Mouse (Mus musculus) intestine, embryonic 14.5 days (tissue): Measurements from ENCODE around the gene Slc26a10. TPM values are rescaled to one million over a fixed set of nuclear protein-coding genes. Genes with fewer than 3 reads are reported as not detected.
A peak's percentile ranks its signal among the peaks of the same experiment; 100 is the strongest.

Source experiments
- ATAC-seq: fragments of 200-750 bp; cut with Nextera tagmentation; replicated peaks from 2 replicates; pipeline ENCODE4 v1.8.0; 2017; ENCODE audit warnings: low read depth, moderate number of reproducible peaks, moderate TSS enrichment, moderate library complexity; ENCODE audit not compliant: low FRiP score, low TSS enrichment
- DNase-seq: peaks from one replicate; pipeline ENCODE4 v3.0.0-alpha.2; 2018; ENCODE audit warnings: low spot score
- H3K27ac ChIP-seq: fragments of 300-500 bp; sonication (generic); 2 replicates; pipeline ENCODE4 v1.5.1; 2014; ENCODE audit warnings: low read depth, mild to moderate bottlenecking, control low read depth
- H3K27me3 ChIP-seq: fragments of 300-500 bp; sonication (generic); replicated peaks from 2 replicates; pipeline ENCODE4 v1.6.1; 2014; ENCODE audit warnings: low read length, control low read depth; ENCODE audit not compliant: control insufficient read depth, insufficient read depth
- H3K36me3 ChIP-seq: fragments of 300-500 bp; sonication (generic); 2 replicates; pipeline ENCODE4 v1.6.1; 2014; ENCODE audit warnings: low read length, control low read depth; ENCODE audit not compliant: control insufficient read depth, insufficient read depth
- H3K4me1 ChIP-seq: fragments of 300-500 bp; sonication (generic); replicated peaks from 2 replicates; pipeline ENCODE4 v1.6.1; 2014; ENCODE audit warnings: low read length, control low read depth, mixed read lengths; ENCODE audit not compliant: control insufficient read depth, insufficient read depth
- H3K4me2 ChIP-seq: fragments of 300-500 bp; sonication (generic); 2 replicates; pipeline ENCODE4 v1.6.1; 2014; ENCODE audit warnings: low read length
- H3K4me3 ChIP-seq: fragments of 300-500 bp; sonication (generic); 2 replicates; pipeline ENCODE4 v1.5.1; 2014; ENCODE audit warnings: low read depth, low read length, control low read depth, mixed read lengths
- H3K9ac ChIP-seq: fragments of 300-500 bp; sonication (generic); 2 replicates; pipeline ENCODE4 v1.6.1; 2014; ENCODE audit warnings: mild to moderate bottlenecking, low read length
- H3K9me3 ChIP-seq: fragments of 300-500 bp; sonication (generic); 2 replicates; pipeline ENCODE4 v1.6.1; 2016; ENCODE audit warnings: low read length, control low read depth; ENCODE audit not compliant: control insufficient read depth
- WGBS: fragments of 180-500 bp; shearing (Covaris S2); extraction: QIAGEN DNeasy Blood & Tissue Kit; methylation state at CpG from one replicate; pipeline ENCODE4 v1.1.7; 2014; 5-methylcytosine and 5-hydroxymethylcytosine counted together
- polyA plus RNA-seq: library from polyadenylated mRNA; unstranded; fragments of >200 nt; fragmentation: Nextera tagmentation; extraction: Ambion mirVana; gene quantifications from 2 replicates; pipeline ENCODE4 v1.2.1, GENCODE M21; 2014

Gene Slc26a10
- polyA plus RNA-seq, 1 experiment from 2014 or later = 1.3 TPM

DNA sequence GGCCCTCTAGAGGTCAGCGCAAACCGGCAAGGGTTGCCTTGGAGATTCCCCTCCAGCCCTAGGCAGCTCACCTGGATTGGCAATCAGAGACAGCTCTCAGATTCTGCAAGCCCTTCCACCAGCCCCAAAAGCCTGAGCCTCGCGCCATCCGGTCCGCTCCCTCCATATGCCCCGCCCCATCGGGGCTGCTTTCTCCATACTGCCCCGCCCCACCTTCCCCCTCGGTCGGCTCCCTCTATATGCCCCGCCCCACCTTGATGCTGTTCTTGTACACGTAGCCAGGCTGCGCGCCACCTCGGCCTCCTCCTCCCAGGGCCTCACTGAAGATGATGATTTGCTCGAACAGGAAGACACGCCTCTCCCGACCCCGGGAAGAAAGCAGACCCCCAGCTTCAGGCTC lies 3.3 kb upstream of the Slc26a10 start:
- H3K36me3 ChIP-seq = peaks cover 27% of the 10 kb centered on the region
- ATAC-seq (peak; percentile 17; the same call in 1 of the 2 replicates), DNase-seq (peak; percentile 52)
- no peak overlapping the region for H3K4me3 ChIP-seq
- H3K9me3 ChIP-seq = no peaks in the 10 kb centered on the region
- no peak overlapping the region for H3K9ac ChIP-seq
- no peak overlapping the region for H3K27ac ChIP-seq
- H3K4me1 ChIP-seq = peaks cover 14% of the 10 kb centered on the region
- WGBS = 15% methylated on average over 20 of the region's 20 CpGs
- H3K4me2 ChIP-seq = peak overlapping the region; percentile 21
- H3K27me3 ChIP-seq = peaks cover 31% of the 10 kb centered on the region

- no peaks in the 10 kb centered on the region for H3K9me3 ChIP-seq
- DNase-seq (no peak), ATAC-seq (no peak)
- 86% methylated on average over 4 of the region's 4 CpGs for WGBS
- H3K4me3 ChIP-seq = no peak overlapping the region
- peaks cover 41% of the 10 kb centered on the region for H3K27me3 ChIP-seq
- H3K9ac ChIP-seq = no peak overlapping the region
- peaks cover 23% of the 10 kb centered on the region for H3K4me1 ChIP-seq
- H3K4me2 ChIP-seq = no peak overlapping the region
- H3K36me3 ChIP-seq = peaks cover 27% of the 10 kb centered on the region
- no peak overlapping the region for H3K27ac ChIP-seq
Observed at GRCm38 (mm10) chr10:127182624-127183023, 2.2 kb upstream of the Slc26a10 start.

GRCm38 (mm10) chr10:127181566-127181965 lies 1.1 kb upstream of the Slc26a10 start:
- no peak overlapping the region for H3K4me3 ChIP-seq
- DNase-seq = no peak
- no peak overlapping the region for H3K9ac ChIP-seq
- H3K4me2 ChIP-seq = no peak overlapping the region
- H3K4me1 ChIP-seq = peaks cover 23% of the 10 kb centered on the region
- WGBS = 75% methylated on average over 6 of the region's 6 CpGs
- no peak for ATAC-seq
- peaks cover 50% of the 10 kb centered on the region for H3K27me3 ChIP-seq
- H3K36me3 ChIP-seq = peaks cover 22% of the 10 kb centered on the region
- H3K9me3 ChIP-seq = no peaks in the 10 kb centered on the region
- no peak overlapping the region for H3K27ac ChIP-seq

GRCm38 (mm10) chr10:127180695-127181047 lies 226 bp upstream of the Slc26a10 start:
- H3K27ac ChIP-seq = no peak overlapping the region
- H3K36me3 ChIP-seq = peaks cover 18% of the 10 kb centered on the region
- H3K4me1 ChIP-seq = peaks cover 23% of the 10 kb centered on the region
- no peak overlapping the region for H3K9ac ChIP-seq
- no peak overlapping the region for H3K4me2 ChIP-seq
- no peaks in the 10 kb centered on the region for H3K9me3 ChIP-seq
- ATAC-seq = no peak
- WGBS = 38% methylated on average over 3 of the region's 3 CpGs
- H3K27me3 ChIP-seq = peaks cover 57% of the 10 kb centered on the region
- DNase-seq = peak; percentile 50
- no peak overlapping the region for H3K4me3 ChIP-seq

GRCm38 (mm10) chr10:127178286-127179027 lies 2.0 kb downstream of the Slc26a10 start:
- Histone ChIP-seq H3K27ac (no peak overlapping the region), H3K27me3 (peaks cover 57% of the 10 kb centered on the region), H3K4me3 (peak overlapping the region; percentile 24), H3K9me3 (no peaks in the 10 kb centered on the region), H3K4me2 (peak overlapping the region; percentile 54), H3K36me3 (0 out of 2 replicates have a peak, but pooled peaks cover 11% of the 10 kb centered on the region), H3K9ac (no peak overlapping the region), H3K4me1 (peaks cover 14% of the 10 kb centered on the region; the same call in 1 of the 2 replicates)
- DNase-seq (peak; percentile 66), ATAC-seq (no peak)
- 5% methylated on average over 41 of the region's 41 CpGs for WGBS

DNA sequence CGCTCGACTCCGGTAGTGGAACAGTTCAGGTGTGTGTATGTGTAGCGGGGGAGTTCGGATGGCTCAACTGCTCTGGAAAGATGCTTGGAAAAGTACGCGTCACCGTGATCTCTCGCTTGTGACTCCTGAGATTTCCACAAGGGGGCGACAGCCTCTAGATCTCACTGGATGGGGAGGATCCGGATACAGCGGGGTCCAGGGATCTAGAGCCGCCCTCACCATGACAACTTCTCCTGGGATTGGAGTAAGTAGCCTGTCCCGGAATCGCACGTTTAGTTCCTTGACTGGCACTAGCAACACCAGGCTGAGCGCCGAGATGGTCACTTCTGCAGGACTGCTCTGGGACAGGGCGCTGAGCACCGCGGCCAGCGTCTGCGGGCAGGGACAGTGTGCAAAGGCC lies 2.7 kb downstream of the Slc26a10 start:
- ATAC-seq (peak; percentile 62), DNase-seq (peak; percentile 97)
- Histone ChIP-seq H3K9me3 (no peaks in the 10 kb centered on the region), H3K4me2 (peak overlapping the region; percentile 54), H3K4me1 (peaks cover 14% of the 10 kb centered on the region; the same call in 1 of the 2 replicates), H3K27ac (no peak overlapping the region), H3K4me3 (peak overlapping the region; percentile 24), H3K9ac (no peak overlapping the region), H3K27me3 (peaks cover 57% of the 10 kb centered on the region), H3K36me3 (0 out of 2 replicates have a peak, but pooled peaks cover 3% of the 10 kb centered on the region)
- WGBS = 2% methylated on average over 23 of the region's 23 CpGs

DNA sequence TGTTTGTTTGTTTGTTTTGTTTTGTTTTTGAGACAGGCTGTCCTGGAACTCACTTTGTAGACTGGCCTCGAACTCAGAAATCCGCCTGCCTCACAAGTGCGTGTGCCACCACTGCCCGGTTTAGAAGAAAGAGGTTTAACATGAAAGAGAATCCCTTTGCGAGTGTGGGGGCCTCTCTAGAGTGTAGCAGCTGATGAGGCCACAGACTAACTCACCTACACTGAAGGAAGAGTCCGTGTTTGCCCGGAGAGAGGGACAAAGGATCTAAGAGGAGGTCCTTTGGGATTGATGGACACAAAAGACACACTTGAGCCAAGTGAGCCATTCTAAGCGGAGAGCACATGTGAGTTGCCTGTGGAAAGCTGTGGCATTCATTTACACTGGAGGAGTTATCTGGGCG lies 3.2 kb downstream of the Slc26a10 start:
- Histone ChIP-seq H3K27ac (no peak overlapping the region), H3K4me2 (0 out of 2 replicates have a peak overlapping the region, but pooled peaks have one; percentile 54), H3K36me3 (no peaks in the 10 kb centered on the region), H3K9me3 (no peaks in the 10 kb centered on the region), H3K4me1 (peaks cover 14% of the 10 kb centered on the region; the same call in 1 of the 2 replicates), H3K4me3 (no peak overlapping the region), H3K27me3 (peaks cover 57% of the 10 kb centered on the region), H3K9ac (no peak overlapping the region)
- ATAC-seq (no peak), DNase-seq (no peak)
- WGBS = 20% methylated on average over 9 of the region's 9 CpGs

GRCm38 (mm10) chr10:127176756-127177155 lies 3.7 kb downstream of the Slc26a10 start:
- H3K4me3 ChIP-seq = no peak overlapping the region
- WGBS = 8% methylated on average over 7 of the region's 7 CpGs
- no peaks in the 10 kb centered on the region for H3K9me3 ChIP-seq
- peaks cover 56% of the 10 kb centered on the region for H3K27me3 ChIP-seq
- H3K9ac ChIP-seq = no peak overlapping the region
- peaks cover 14% of the 10 kb centered on the region; the same call in 1 of the 2 replicates for H3K4me1 ChIP-seq
- H3K36me3 ChIP-seq = no peaks in the 10 kb centered on the region
- no peak overlapping the region for H3K27ac ChIP-seq
- no peak overlapping the region for H3K4me2 ChIP-seq
- ATAC-seq (no peak), DNase-seq (no peak)

- peaks cover 51% of the 10 kb centered on the region for H3K27me3 ChIP-seq
- DNase-seq = no peak
- 41% methylated on average over 3 of the region's 3 CpGs for WGBS
Observed at GRCm38 (mm10) chr10:127176228-127176627, 4.2 kb downstream of the Slc26a10 start.

More at GRCm38 (mm10) chr10:127176228-127176627, 4.2 kb downstream of the Slc26a10 start:
- Histone ChIP-seq H3K9me3 (no peaks in the 10 kb centered on the region), H3K36me3 (no peaks in the 10 kb centered on the region), H3K9ac (no peak overlapping the region), H3K27ac (no peak overlapping the region), H3K4me3 (no peak overlapping the region), H3K4me1 (peaks cover 14% of the 10 kb centered on the region; the same call in 1 of the 2 replicates), H3K4me2 (no peak overlapping the region)
- no peak for ATAC-seq
